Mouse (Mus musculus): ENCODE data around the gene Defb29. TPM values are rescaled to one million over a fixed set of nuclear protein-coding genes. Genes with fewer than 3 reads are reported as not detected.
A peak's percentile ranks its signal among the peaks of the same experiment; 100 is the strongest.

Defb29 gene
- polyA plus RNA-seq, 1 experiment from 2014 or later: not detected

GRCm38 (mm10) chr2:152553774-152554423 is 14.0 kb upstream of the Defb29 start:
- peak overlapping the region; percentile 37 for H3K4me2 ChIP-seq (replicated peaks)
- no peak for ATAC-seq (ENCODE audit: low FRiP score)

DNA sequence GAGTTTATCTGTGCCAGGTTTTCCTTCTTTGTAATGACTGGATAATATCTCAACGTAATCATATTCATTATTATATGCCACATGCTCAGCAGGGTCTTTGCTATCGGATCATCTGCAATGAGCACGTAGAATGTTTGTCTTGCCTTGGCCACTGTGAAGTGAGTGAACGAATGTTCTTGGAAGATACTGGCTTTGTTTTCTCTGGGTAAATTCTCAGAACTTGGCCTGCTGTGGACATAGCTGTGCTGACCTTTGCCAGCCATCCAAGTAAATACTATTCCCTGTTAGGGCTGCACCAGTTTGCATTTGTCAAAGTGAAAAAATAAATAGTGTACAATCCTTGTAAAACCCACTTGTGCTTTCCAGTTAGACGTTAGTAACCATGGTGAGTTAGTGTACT is 8.2 kb upstream of the Defb29 start:
- H3K9me3 ChIP-seq (replicated peaks): no peaks in the 10 kb centered on the region
- no peak overlapping the region for H3K27ac ChIP-seq
- H3K27me3 ChIP-seq: no peaks in the 10 kb centered on the region
- WGBS: 76% methylated on average over 5 of the region's 5 CpGs
- no peak overlapping the region for H3K4me2 ChIP-seq (replicated peaks)
- H3K4me1 ChIP-seq: no peaks in the 10 kb centered on the region
- no peak overlapping the region for H3K9ac ChIP-seq
- no peaks in the 10 kb centered on the region for H3K36me3 ChIP-seq
- no peak overlapping the region for H3K4me3 ChIP-seq
- ATAC-seq (ENCODE audit: low FRiP score): no peak

More at GRCm38 (mm10) chr2:152553774-152554423, 14.0 kb upstream of the Defb29 start:
- no peaks in the 10 kb centered on the region for H3K36me3 ChIP-seq
- no peaks in the 10 kb centered on the region for H3K27me3 ChIP-seq
- H3K4me1 ChIP-seq: no peaks in the 10 kb centered on the region
- no peak overlapping the region for H3K27ac ChIP-seq
- H3K9me3 ChIP-seq (replicated peaks): no peaks in the 10 kb centered on the region
- no peak overlapping the region for H3K4me3 ChIP-seq
- H3K9ac ChIP-seq: no peak overlapping the region
- 15% methylated on average over 16 of the region's 16 CpGs for WGBS

GRCm38 (mm10) chr2:152544691-152545090 is 4.8 kb upstream of the Defb29 start:
- no peak overlapping the region for H3K4me2 ChIP-seq (replicated peaks)
- H3K4me1 ChIP-seq: no peaks in the 10 kb centered on the region
- H3K9ac ChIP-seq: no peak overlapping the region
- ATAC-seq (ENCODE audit: low FRiP score): no peak
- no peaks in the 10 kb centered on the region for H3K9me3 ChIP-seq (replicated peaks)
- no peaks in the 10 kb centered on the region for H3K36me3 ChIP-seq
- H3K27me3 ChIP-seq: no peaks in the 10 kb centered on the region
- no peak overlapping the region for H3K4me3 ChIP-seq
- 26% methylated on average over 4 of the region's 4 CpGs for WGBS
- H3K27ac ChIP-seq: no peak overlapping the region

DNA sequence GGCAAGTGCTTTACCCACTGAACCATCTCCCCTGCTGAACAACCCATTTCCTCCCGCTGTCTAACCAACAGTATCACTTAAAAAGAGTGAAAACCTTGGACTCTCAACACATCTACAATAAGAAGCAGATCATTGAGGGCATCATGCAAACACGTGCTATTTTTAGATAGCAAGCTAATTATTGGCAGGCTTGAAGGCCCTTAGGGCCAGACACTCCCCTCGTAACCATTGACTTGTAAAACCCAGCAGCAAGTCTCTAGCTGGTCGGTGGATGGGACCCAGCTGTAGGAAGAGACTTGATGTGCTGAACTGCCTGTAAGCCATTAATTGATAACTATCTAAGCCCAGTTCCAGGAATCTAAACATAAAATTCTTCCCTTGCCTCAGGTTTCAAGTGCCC is 3.6 kb upstream of the Defb29 start:
- Histone ChIP-seq H3K9ac (no peak overlapping the region), H3K4me1 (no peaks in the 10 kb centered on the region), H3K36me3 (no peaks in the 10 kb centered on the region), H3K27ac (no peak overlapping the region), H3K4me3 (no peak overlapping the region), H3K4me2 (replicated peaks) (no peak overlapping the region), H3K27me3 (no peaks in the 10 kb centered on the region), H3K9me3 (replicated peaks) (no peaks in the 10 kb centered on the region)
- WGBS: 79% methylated on average over 4 of the region's 4 CpGs
- ATAC-seq (ENCODE audit: low FRiP score): no peak

DNA sequence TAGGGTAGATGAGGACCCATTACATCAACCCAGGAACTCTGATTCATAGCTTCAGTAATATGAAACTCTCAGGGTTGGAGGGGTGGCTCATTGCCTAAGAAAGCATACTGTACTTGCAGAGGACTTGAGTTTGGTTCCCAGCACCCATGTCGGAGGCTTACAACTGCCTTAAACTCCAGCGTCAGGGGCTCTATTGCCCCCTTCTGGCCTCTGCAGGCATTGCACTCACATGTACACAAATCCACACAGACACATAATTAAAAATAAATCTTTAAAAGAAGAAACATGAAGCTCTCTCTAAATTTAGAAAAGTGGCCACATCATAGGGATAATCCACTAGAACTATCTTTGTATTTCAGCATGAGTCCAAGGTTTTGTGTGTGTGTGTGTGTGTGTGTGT is 3.0 kb upstream of the Defb29 start:
- Histone ChIP-seq H3K4me2 (replicated peaks) (no peak overlapping the region), H3K4me1 (no peaks in the 10 kb centered on the region), H3K27ac (no peak overlapping the region), H3K4me3 (no peak overlapping the region), H3K27me3 (no peaks in the 10 kb centered on the region), H3K36me3 (no peaks in the 10 kb centered on the region), H3K9ac (no peak overlapping the region), H3K9me3 (replicated peaks) (no peaks in the 10 kb centered on the region)
- WGBS: 81% methylated on average over 2 of the region's 2 CpGs
- no peak for ATAC-seq (ENCODE audit: low FRiP score)

- 86% methylated on average over 9 of the region's 9 CpGs for WGBS
Observed at GRCm38 (mm10) chr2:152541979-152542378, 2.1 kb upstream of the Defb29 start.

GRCm38 (mm10) chr2:152517981-152518380 is 21.9 kb downstream of the Defb29 start, which contains the start of gene Defb28:
Gene Defb28 (plus strand): TSS chr2:152518255.
- Histone ChIP-seq H3K27ac (no peak within 1 kb of the TSS), H3K9me3 (replicated peaks) (no peaks in the 10 kb centered on the region), H3K36me3 (no peaks in the 10 kb centered on the region), H3K4me3 (no peak within 1 kb of the TSS), H3K9ac (no peak within 1 kb of the TSS), H3K27me3 (no peaks in the 10 kb centered on the region), H3K4me2 (replicated peaks) (no peak within 1 kb of the TSS), H3K4me1 (no peaks in the 10 kb centered on the region)
- WGBS: 69% methylated on average over 4 of the region's 4 CpGs
- ATAC-seq (ENCODE audit: low FRiP score): no peak

More at GRCm38 (mm10) chr2:152541979-152542378, 2.1 kb upstream of the Defb29 start:
- Histone ChIP-seq H3K27ac (no peak overlapping the region), H3K9me3 (replicated peaks) (no peaks in the 10 kb centered on the region), H3K4me3 (no peak overlapping the region), H3K9ac (no peak overlapping the region), H3K36me3 (no peaks in the 10 kb centered on the region), H3K4me2 (replicated peaks) (no peak overlapping the region), H3K4me1 (no peaks in the 10 kb centered on the region), H3K27me3 (no peaks in the 10 kb centered on the region)
- ATAC-seq (ENCODE audit: low FRiP score): no peak

DNA sequence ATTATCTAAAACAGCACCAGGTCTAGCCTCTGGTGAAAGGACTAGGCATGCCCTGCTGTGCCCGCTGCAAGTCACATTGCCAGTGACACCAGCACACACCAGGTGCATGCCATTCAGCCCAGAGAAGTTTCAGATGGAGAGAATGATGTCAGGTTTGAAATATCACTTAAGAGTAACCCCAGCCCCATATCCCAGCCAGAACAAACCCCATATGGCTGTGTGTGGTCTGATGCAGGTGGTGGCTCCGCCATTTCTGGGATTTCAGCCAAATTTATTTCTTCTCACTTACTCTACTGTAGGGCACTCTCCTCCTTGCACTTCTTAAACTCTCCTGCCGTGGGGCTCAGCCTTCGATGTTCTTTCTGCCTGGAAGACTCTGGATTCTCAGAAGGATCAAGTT is 23.8 kb downstream of the Defb29 start:
- Histone ChIP-seq H3K9ac (no peak overlapping the region), H3K27ac (no peak overlapping the region), H3K36me3 (no peaks in the 10 kb centered on the region), H3K4me1 (no peaks in the 10 kb centered on the region), H3K4me3 (no peak overlapping the region), H3K9me3 (replicated peaks) (no peaks in the 10 kb centered on the region), H3K27me3 (no peaks in the 10 kb centered on the region), H3K4me2 (replicated peaks) (no peak overlapping the region)
- ATAC-seq (ENCODE audit: low FRiP score): no peak
- 74% methylated on average over 4 of the region's 4 CpGs for WGBS

DNA sequence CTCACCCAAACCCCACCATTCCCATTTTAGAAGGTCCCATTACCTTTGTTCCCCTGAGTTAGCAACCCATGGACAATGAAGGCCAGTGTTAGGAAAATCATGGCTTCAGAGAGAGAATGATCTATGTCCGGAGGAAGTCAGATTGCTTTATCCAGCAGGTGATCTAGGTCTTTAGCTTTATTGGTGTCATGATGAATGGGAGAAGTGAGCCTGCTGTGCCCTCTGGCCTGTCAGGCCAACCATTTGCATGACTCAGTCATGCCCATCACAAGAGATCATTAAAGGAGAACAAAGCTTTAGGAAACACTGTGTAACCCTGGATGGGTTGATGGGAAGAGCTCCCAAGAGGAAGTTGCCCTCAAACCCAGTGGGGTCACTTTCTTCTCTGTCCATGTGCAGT is 28.3 kb downstream of the Defb29 start, which contains the start of gene Defb26:
Defb26 (minus strand) TSS at position 101 of the 400 bp plus-strand sequence.
- no peaks in the 10 kb centered on the region for H3K4me1 ChIP-seq
- no peak within 1 kb of the TSS for H3K27ac ChIP-seq
- H3K36me3 ChIP-seq: no peaks in the 10 kb centered on the region
- WGBS: 61% methylated on average over 1 of the region's 1 CpGs
- no peaks in the 10 kb centered on the region for H3K27me3 ChIP-seq
- no peak for ATAC-seq (ENCODE audit: low FRiP score)
- H3K4me3 ChIP-seq: no peak within 1 kb of the TSS
- no peaks in the 10 kb centered on the region for H3K9me3 ChIP-seq (replicated peaks)
- no peak within 1 kb of the TSS for H3K4me2 ChIP-seq (replicated peaks)
- no peak within 1 kb of the TSS for H3K9ac ChIP-seq

DNA sequence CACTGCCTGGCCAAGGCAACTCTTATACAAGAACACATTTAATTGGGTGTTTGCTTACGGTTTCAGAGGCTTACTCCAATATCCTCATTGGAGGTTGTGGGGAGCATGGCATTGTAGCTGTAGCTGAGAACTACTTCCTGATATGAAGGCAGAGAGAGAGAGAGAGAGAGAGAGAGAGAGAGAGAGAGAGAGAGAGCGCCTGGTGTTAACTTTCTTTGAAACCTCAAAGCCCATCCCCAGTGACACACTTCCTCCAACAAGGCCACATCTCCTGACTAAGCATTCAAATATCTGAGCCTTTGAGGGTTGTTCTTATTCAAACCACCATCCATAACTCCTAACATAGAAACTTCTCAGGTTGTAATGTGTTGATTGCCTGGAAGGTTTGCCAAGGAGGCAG is 35.9 kb downstream of the Defb29 start:
- Histone ChIP-seq H3K4me2 (replicated peaks) (no peak overlapping the region), H3K27me3 (no peaks in the 10 kb centered on the region), H3K36me3 (no peaks in the 10 kb centered on the region), H3K4me1 (no peaks in the 10 kb centered on the region), H3K4me3 (no peak overlapping the region), H3K9ac (no peak overlapping the region), H3K27ac (no peak overlapping the region), H3K9me3 (replicated peaks) (no peaks in the 10 kb centered on the region)
- WGBS: 92% methylated on average over 2 of the region's 2 CpGs
- no peak for ATAC-seq (ENCODE audit: low FRiP score)

DNA sequence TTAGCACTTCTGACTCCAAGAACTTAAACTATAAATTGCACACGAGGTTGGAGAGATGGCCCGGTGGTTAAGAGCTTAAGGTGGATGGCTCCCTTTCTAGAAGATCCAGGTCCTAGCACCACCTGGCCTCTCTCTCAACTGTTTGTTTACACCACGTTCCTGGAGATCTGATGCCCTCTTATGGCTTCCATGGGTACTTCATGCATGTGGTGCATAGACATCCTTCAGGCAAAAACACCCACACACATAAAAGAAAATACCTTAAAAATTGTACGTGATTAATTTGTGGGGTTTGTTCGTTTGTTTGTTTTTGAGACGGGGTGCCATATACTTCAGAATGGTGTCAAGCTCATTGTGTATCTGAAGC is 39.1 kb downstream of the Defb29 start:
- 79% methylated on average over 6 of the region's 6 CpGs for WGBS
- H3K4me2 ChIP-seq (replicated peaks): no peak overlapping the region
- no peaks in the 10 kb centered on the region for H3K4me1 ChIP-seq
- H3K36me3 ChIP-seq: no peaks in the 10 kb centered on the region
- no peak overlapping the region for H3K27ac ChIP-seq
- ATAC-seq (ENCODE audit: low FRiP score): no peak
- H3K9ac ChIP-seq: no peak overlapping the region
- H3K9me3 ChIP-seq (replicated peaks): no peaks in the 10 kb centered on the region
- H3K27me3 ChIP-seq: no peaks in the 10 kb centered on the region
- no peak overlapping the region for H3K4me3 ChIP-seq

DNA sequence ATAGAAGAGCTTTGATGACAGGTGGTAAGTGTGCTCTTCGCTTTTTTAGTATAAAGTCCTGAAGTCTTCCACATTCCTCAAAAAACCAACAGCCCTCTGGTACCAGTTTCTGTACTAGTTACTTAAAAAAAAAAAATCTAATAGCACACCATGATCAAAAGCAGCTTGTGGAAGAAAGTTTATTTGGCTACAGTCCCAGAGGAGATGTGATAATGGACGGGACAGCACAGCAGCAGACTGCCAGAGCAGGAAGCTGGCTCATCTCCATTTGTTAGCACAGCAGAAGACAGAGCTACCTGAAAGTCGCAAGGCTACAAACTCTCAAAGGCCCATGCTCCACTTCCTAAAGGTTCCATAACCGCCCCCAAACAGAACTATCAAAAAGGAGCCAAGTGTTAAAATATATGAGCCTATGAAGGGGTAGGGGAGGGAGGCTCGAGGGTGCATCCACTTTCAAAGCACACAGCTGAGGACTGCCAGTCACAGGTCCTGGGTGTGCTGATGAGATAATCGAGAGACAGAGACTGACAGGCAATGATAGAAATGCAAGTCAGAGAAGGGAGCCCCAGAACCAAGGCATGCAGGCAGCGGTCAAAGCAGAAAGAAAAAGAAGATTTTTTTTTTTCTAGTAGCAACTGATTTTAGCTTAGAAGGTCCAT is 39.6 kb downstream of the Defb29 start:
- Histone ChIP-seq H3K27ac (no peak overlapping the region), H3K9me3 (replicated peaks) (no peaks in the 10 kb centered on the region), H3K4me3 (no peak overlapping the region), H3K4me2 (replicated peaks) (no peak overlapping the region), H3K9ac (no peak overlapping the region), H3K27me3 (no peaks in the 10 kb centered on the region), H3K36me3 (no peaks in the 10 kb centered on the region), H3K4me1 (no peaks in the 10 kb centered on the region)
- ATAC-seq (ENCODE audit: low FRiP score): no peak
- WGBS: 78% methylated on average over 7 of the region's 7 CpGs

GRCm38 (mm10) chr2:152498020-152498419 is 41.9 kb downstream of the Defb29 start:
- H3K4me2 ChIP-seq (replicated peaks): no peak overlapping the region
- H3K9ac ChIP-seq: no peak overlapping the region
- H3K27ac ChIP-seq: no peak overlapping the region
- H3K9me3 ChIP-seq (replicated peaks): no peaks in the 10 kb centered on the region
- H3K36me3 ChIP-seq: no peaks in the 10 kb centered on the region
- no peaks in the 10 kb centered on the region for H3K27me3 ChIP-seq
- 77% methylated on average over 6 of the region's 6 CpGs for whole genome bisulfite sequencing
- no peak overlapping the region for H3K4me3 ChIP-seq
- H3K4me1 ChIP-seq: no peaks in the 10 kb centered on the region
- ATAC-seq (ENCODE audit: low FRiP score): no peak
